In genomic region chr2:69862117-69862657, GRCm38 (mm10) we compare ENCODE assay signal across 8 mouse cellular contexts. TPM values are rescaled to one million over a fixed set of nuclear protein-coding genes. Genes with fewer than 3 reads are reported as not detected.
DNase-seq lines count a peak whose midpoint lies in the region; ATAC-seq and TF ChIP-seq lines count a peak whose summit lies in the region.

No protein-coding gene starts in this region.

- peak overlapping the region; percentile 90 for H3K27ac ChIP-seq in heart, postnatal 0 days (ENCODE audit: low read depth)
- H3K27ac ChIP-seq in midbrain, embryonic 11.5 days (ENCODE audit: low read depth, low read length) = no peak overlapping the region

- no peak for TF ChIP-seq EP300 in heart, postnatal 0 days (IDR thresholded peaks at IDR 0.05; ENCODE audit: low read depth)

- H3K27me3 ChIP-seq in heart, postnatal 0 days (ENCODE audit: control insufficient read depth, insufficient read depth, low read length) = no peaks in the 10 kb centered on the region
- no peaks in the 10 kb centered on the region for H3K27me3 ChIP-seq in midbrain, embryonic 11.5 days (ENCODE audit: control insufficient read depth, insufficient read depth, low read length)

- no peaks in the 10 kb centered on the region for H3K4me1 ChIP-seq in lung, adult 2 months (ENCODE audit: control insufficient read depth, insufficient read depth, low read length)
- peaks cover 8% of the 10 kb centered on the region for H3K4me1 ChIP-seq in heart, postnatal 0 days (ENCODE audit: control insufficient read depth, insufficient read depth)
- H3K4me1 ChIP-seq in midbrain, embryonic 11.5 days (ENCODE audit: control insufficient read depth, insufficient read depth, low read length) = peaks cover 11% of the 10 kb centered on the region

- H3K9ac ChIP-seq in heart, postnatal 0 days (replicated peaks; ENCODE audit: low read depth, low read length) = peak overlapping the region; percentile 98
- H3K9ac ChIP-seq in midbrain, embryonic 11.5 days (ENCODE audit: low read length) = peak overlapping the region; percentile 99

- ATAC-seq in heart, postnatal 0 days (ENCODE audit: insufficient read depth, low read depth) = no peak
- no peak for ATAC-seq in midbrain, embryonic 11.5 days (ENCODE audit: low FRiP score)

- 1% methylated on average over 13 of the region's 13 CpGs for WGBS in lung, adult 2 months
- WGBS in heart, postnatal 0 days = 2% methylated on average over 13 of the region's 13 CpGs
- 5% methylated on average over 13 of the region's 13 CpGs for WGBS in midbrain, embryonic 11.5 days

- no peak for TF ChIP-seq CTCF in lung, adult 2 months (IDR thresholded peaks at IDR 0.05; ENCODE audit: insufficient read depth, low read length)
- no peak for TF ChIP-seq CTCF in heart, postnatal 0 days (IDR thresholded peaks at IDR 0.05; ENCODE audit: low read depth)

- H3K4me3 ChIP-seq in lung, adult 2 months (replicated peaks; ENCODE audit: extremely low read depth, low read depth, low read length) = peak overlapping the region; percentile 96
- peak overlapping the region; percentile 97 for H3K4me3 ChIP-seq in heart, postnatal 0 days (ENCODE audit: low read depth, low read length)
- H3K4me3 ChIP-seq in midbrain, embryonic 11.5 days (ENCODE audit: low read depth, low read length) = peak overlapping the region; percentile 99

- no peak for TF ChIP-seq POLR2A in lung, adult 2 months (IDR thresholded peaks at IDR 0.05; ENCODE audit: borderline replicate concordance, extremely low read depth, low read depth, low read length)

- H3K9me3 ChIP-seq in heart, postnatal 0 days (replicated peaks; ENCODE audit: control insufficient read depth, low read length) = no peaks in the 10 kb centered on the region
- H3K9me3 ChIP-seq in midbrain, embryonic 11.5 days (ENCODE audit: control insufficient read depth, low read length) = no peaks in the 10 kb centered on the region

- no peak for DNase-seq in lung, adult 2 months
- DNase-seq in lung, postnatal 14 days = no peak
- DNase-seq in adipocyte (ENCODE audit: low spot score) = peak; percentile 46
- no peak for DNase-seq in heart, postnatal 0 days (ENCODE audit: low spot score)
- peak; percentile 91 for DNase-seq in midbrain, embryonic 11.5 days (ENCODE audit: low spot score, missing footprints)
- no peak for DNase-seq in left cerebral cortex, adult 9 months (ENCODE audit: low spot score in 2 of 2)
- DNase-seq in right cerebral cortex, postnatal 25 days = no peak
- no peak for DNase-seq in gastrocnemius, adult 8-10 months (ENCODE audit: low spot score in 2 of 2)

- peaks cover 7% of the 10 kb centered on the region; the same call in 1 of the 2 replicates for H3K36me3 ChIP-seq in heart, postnatal 0 days (replicated peaks; ENCODE audit: control insufficient read depth, insufficient read depth, low read length)
- no peaks in the 10 kb centered on the region for H3K36me3 ChIP-seq in midbrain, embryonic 11.5 days (ENCODE audit: control insufficient read depth, insufficient read depth, low read length)

- peak overlapping the region; percentile 81 for H3K4me2 ChIP-seq in heart, postnatal 0 days (ENCODE audit: low read depth, low read length)
- peak overlapping the region; percentile 87 for H3K4me2 ChIP-seq in midbrain, embryonic 11.5 days

RNA-seq across cellular contexts. Expression of gene Ssb, which starts 0.8 kb away (rescaled TPM):
- 1.7 and 4.2 TPM in 2 replicates for polyA plus RNA-seq in lung, adult 2 months (2012; rRNA removed)
- total RNA-seq in heart, postnatal 0 days (2014; rRNA removed; ENCODE audit: low replicate concordance) = 31.0 and 31.9 TPM in 2 replicates
- polyA plus RNA-seq in heart, postnatal 0 days (2015; fragmentation: Nextera tagmentation; extraction: Ambion mirVana) = 157 and 172 TPM in 2 replicates
- 440 and 468 TPM in 2 replicates for polyA plus RNA-seq in midbrain, embryonic 11.5 days (2014; fragmentation: Nextera tagmentation; extraction: Ambion mirVana)
- 10 to 100 TPM; 38.7 to 51.8 (median 45.2) TPM for total RNA-seq in gastrocnemius, adult 8-10 months (2022)

RNA-seq across cellular contexts. Expression of gene Mettl5, which starts 23.2 kb away (rescaled TPM):
- 4.0 and 4.6 TPM in 2 replicates for polyA plus RNA-seq in lung, adult 2 months (2012; rRNA removed)
- total RNA-seq in heart, postnatal 0 days (2014; rRNA removed; ENCODE audit: low replicate concordance) = 7.0 and 13.1 TPM in 2 replicates
- polyA plus RNA-seq in heart, postnatal 0 days (2015; fragmentation: Nextera tagmentation; extraction: Ambion mirVana) = 43.3 and 45.7 TPM in 2 replicates
- polyA plus RNA-seq in midbrain, embryonic 11.5 days (2014; fragmentation: Nextera tagmentation; extraction: Ambion mirVana) = 37.6 and 41.4 TPM in 2 replicates
- 10 to 100 TPM; 14.8 to 20.1 (median 16.6) TPM for total RNA-seq in gastrocnemius, adult 8-10 months (2022)

RNA-seq across cellular contexts. Expression of gene Ubr3, which starts 34.9 kb away (rescaled TPM):
- polyA plus RNA-seq in lung, adult 2 months (2012; rRNA removed) = 10.2 and 14.3 TPM in 2 replicates
- 42.6 and 55.0 TPM in 2 replicates for total RNA-seq in heart, postnatal 0 days (2014; rRNA removed; ENCODE audit: low replicate concordance)
- polyA plus RNA-seq in heart, postnatal 0 days (2015; fragmentation: Nextera tagmentation; extraction: Ambion mirVana) = 9.6 and 12.9 TPM in 2 replicates
- polyA plus RNA-seq in midbrain, embryonic 11.5 days (2014; fragmentation: Nextera tagmentation; extraction: Ambion mirVana) = 17.1 and 18.9 TPM in 2 replicates
- 100 to 1,000 TPM; 220 to 245 (median 226) TPM for total RNA-seq in gastrocnemius, adult 8-10 months (2022)

RNA-seq across cellular contexts. Expression of gene Klhl23, which starts 40.4 kb away (rescaled TPM):
- 3.0 and 5.8 TPM in 2 replicates for polyA plus RNA-seq in lung, adult 2 months (2012; rRNA removed)
- 69.9 and 129 TPM in 2 replicates for total RNA-seq in heart, postnatal 0 days (2014; rRNA removed; ENCODE audit: low replicate concordance)
- polyA plus RNA-seq in heart, postnatal 0 days (2015; fragmentation: Nextera tagmentation; extraction: Ambion mirVana) = 33.9 and 43.0 TPM in 2 replicates
- polyA plus RNA-seq in midbrain, embryonic 11.5 days (2014; fragmentation: Nextera tagmentation; extraction: Ambion mirVana) = 35.0 and 38.2 TPM in 2 replicates
- total RNA-seq in gastrocnemius, adult 8-10 months (2022) = 10 to 100 TPM in 2 of 4 experiments, 1 to 10 TPM in 2; 6.8 to 14.0 (median 10.0) TPM

Comparison
In these comparisons a context has a peak if more than half of its experiments do, and no peak if none do; other contexts are left out.
1. DNase-seq: peak in adipocyte (single experiment) and midbrain, embryonic 11.5 days (single experiment); none in lung, adult 2 months (single experiment), lung, postnatal 14 days (single experiment), heart, postnatal 0 days (single experiment), left cerebral cortex, adult 9 months (0 of 2), right cerebral cortex, postnatal 25 days (single experiment) and gastrocnemius, adult 8-10 months (0 of 2).
2. RNA of gene Ssb, which starts 0.8 kb away (polyA plus RNA-seq): 440 to 468 TPM in midbrain, embryonic 11.5 days and 157 to 172 TPM in heart, postnatal 0 days; 1.7 to 4.2 TPM in lung, adult 2 months; every median in the first group is over 10 times any median in the second.
3. Peak in every context shown above with its lines, with median percentiles within 50 percentile points of each other: H3K4me3 ChIP-seq.